In genomic region chr1:36273288-36273687, GRCm38 (mm10) we compare ENCODE assay signal across 8 mouse cellular contexts. TPM values are rescaled to one million over a fixed set of nuclear protein-coding genes. Genes with fewer than 3 reads are reported as not detected.
DNase-seq lines count a peak whose midpoint lies in the region; ATAC-seq lines count a peak whose summit lies in the region.

No protein-coding gene starts in this region.

- ATAC-seq in heart, embryonic 13.5 days (ENCODE audit: extremely low read depth, insufficient number of reproducible peaks, low FRiP score, low TSS enrichment): no peak
- ATAC-seq in megakaryocyte, adult 5-6 weeks (ENCODE audit: poor library complexity, severe bottlenecking): peak; percentile 70

- 8% methylated on average over 9 of the region's 9 CpGs for WGBS in heart, embryonic 13.5 days

- DNase-seq in 3T3-L1 (ENCODE audit: low read depth, low spot score): peak; percentile 44
- peak; percentile 77 for DNase-seq in T-cell, adult 2 months (ENCODE audit: low spot score)
- DNase-seq in kidney, postnatal 36 days: peak; percentile 77 to 84
- DNase-seq in frontal cortex, postnatal 10 days (ENCODE audit: low spot score in 2 of 2): no peak
- DNase-seq in retina, embryonic 14.5 days (ENCODE audit: low spot score): no peak
- no peak for DNase-seq in left cerebral cortex, adult 8-10 months (ENCODE audit: low spot score in 2 of 2)

- H3K27me3 ChIP-seq in heart, embryonic 13.5 days (replicated peaks): peaks cover 13% of the 10 kb centered on the region

- H3K36me3 ChIP-seq in heart, embryonic 13.5 days: no peaks in the 10 kb centered on the region

- H3K9me3 ChIP-seq in heart, embryonic 13.5 days: no peaks in the 10 kb centered on the region

- H3K4me2 ChIP-seq in heart, embryonic 13.5 days: peak overlapping the region; percentile 56

- peak overlapping the region; percentile 16 for H3K4me3 ChIP-seq in heart, embryonic 13.5 days

- H3K27ac ChIP-seq in heart, embryonic 13.5 days (replicated peaks): peak overlapping the region; percentile 64

- peaks cover 49% of the 10 kb centered on the region for H3K4me1 ChIP-seq in heart, embryonic 13.5 days

- peak overlapping the region; percentile 63 for H3K9ac ChIP-seq in heart, embryonic 13.5 days

RNA-seq across cellular contexts. Expression of gene Neurl3, which starts 1.2 kb away (rescaled TPM):
- polyA plus RNA-seq in heart, embryonic 13.5 days (2015; fragmentation: Nextera tagmentation; extraction: Ambion mirVana): 3.7 and 4.7 TPM in 2 replicates
- total RNA-seq in megakaryocyte, adult 5-6 weeks (2015): 54.2 and 57.5 TPM in 2 replicates
- 66.0 and 68.3 TPM in 2 replicates for total RNA-seq in megakaryocyte, adult 5-6 weeks (2017)
- total RNA-seq in left cerebral cortex, adult 8-10 months (2022): 1 to 10 TPM in 2 of 4 experiments, under 1 TPM in 2; 0.78 to 1.5 (median 0.92) TPM

RNA-seq across cellular contexts. Expression of gene Uggt1, which starts 28.8 kb away (rescaled TPM):
- 32.7 and 34.4 TPM in 2 replicates for polyA plus RNA-seq in heart, embryonic 13.5 days (2015; fragmentation: Nextera tagmentation; extraction: Ambion mirVana)
- total RNA-seq in megakaryocyte, adult 5-6 weeks (2015): 77.5 and 77.7 TPM in 2 replicates
- 120 and 125 TPM in 2 replicates for total RNA-seq in megakaryocyte, adult 5-6 weeks (2017)
- 10 to 100 TPM; 38.5 to 43.5 (median 40.2) TPM for total RNA-seq in left cerebral cortex, adult 8-10 months (2022)

RNA-seq across cellular contexts. Expression of gene Arid5a, which starts 34.2 kb away (rescaled TPM):
- polyA plus RNA-seq in heart, embryonic 13.5 days (2015; fragmentation: Nextera tagmentation; extraction: Ambion mirVana): 12.7 and 13.4 TPM in 2 replicates
- total RNA-seq in megakaryocyte, adult 5-6 weeks (2015): 14.1 and 14.6 TPM in 2 replicates
- 27.0 and 31.9 TPM in 2 replicates for total RNA-seq in megakaryocyte, adult 5-6 weeks (2017)
- total RNA-seq in left cerebral cortex, adult 8-10 months (2022): 10 to 100 TPM; 10.9 to 18.8 (median 13.0) TPM

Comparison
In these comparisons a context has a peak if more than half of its experiments do, and no peak if none do; other contexts are left out.
1. DNase-seq: peak in 3T3-L1 (single experiment), T-cell, adult 2 months (single experiment) and kidney, postnatal 36 days (2 of 2); none in frontal cortex, postnatal 10 days (0 of 2), retina, embryonic 14.5 days (single experiment) and left cerebral cortex, adult 8-10 months (0 of 2).
2. RNA of gene Neurl3, which starts 1.2 kb away (total RNA-seq): 54.2 to 68.3 TPM in megakaryocyte, adult 5-6 weeks; 0.78 to 1.5 TPM in left cerebral cortex, adult 8-10 months; every median in the first group is over 10 times any median in the second.